Mouse (Mus musculus): ENCODE data around the gene Thrap3. TPM values are rescaled to one million over a fixed set of nuclear protein-coding genes. Genes with fewer than 3 reads are reported as not detected.

The Thrap3 gene
- polyA plus RNA-seq, 1 experiment from 2014 or later = 207 TPM

DNA sequence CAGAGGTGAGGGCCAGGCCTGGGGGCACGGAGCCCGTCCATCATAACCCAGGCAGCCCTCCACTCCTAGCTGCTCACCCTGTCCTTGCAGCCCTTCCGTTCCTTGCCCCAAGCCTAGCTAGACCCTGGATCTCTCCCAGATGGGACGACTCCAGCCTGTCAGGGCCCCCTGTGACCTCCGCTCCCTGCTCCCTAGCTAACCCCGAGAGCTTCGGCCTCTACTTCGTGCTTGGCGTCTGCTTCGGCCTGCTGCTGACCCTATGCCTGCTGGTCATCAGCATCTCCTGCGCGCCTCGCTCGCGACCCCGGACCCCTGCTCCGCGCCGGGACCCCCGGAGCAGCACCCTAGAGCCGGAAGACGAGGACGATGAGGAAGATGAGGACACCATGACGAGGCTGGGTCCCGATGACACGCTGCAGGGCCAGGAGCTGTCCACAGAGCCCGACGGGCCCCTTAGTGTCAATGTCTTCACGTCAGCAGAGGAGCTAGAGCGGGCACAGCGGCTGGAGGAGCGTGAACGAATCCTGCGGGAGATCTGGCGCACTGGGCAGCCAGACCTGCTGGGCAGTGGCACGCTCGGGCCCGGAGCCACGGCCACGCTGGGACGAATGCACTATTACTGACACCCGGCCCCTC lies 53.4 kb downstream of the Thrap3 start:
- Histone ChIP-seq H3K9me3 (ENCODE audit: control insufficient read depth, low read length) (no peaks in the 10 kb centered on the region), H3K27ac (ENCODE audit: low read depth, low read length) (peak overlapping the region; percentile 87), H3K36me3 (ENCODE audit: control insufficient read depth, insufficient read depth, low read length) (no peaks in the 10 kb centered on the region), H3K27me3 (replicated peaks; ENCODE audit: control insufficient read depth, insufficient read depth, low read length) (peaks cover 36% of the 10 kb centered on the region), H3K4me1 (replicated peaks; ENCODE audit: control insufficient read depth, insufficient read depth, low read length) (peaks cover 38% of the 10 kb centered on the region), H3K4me3 (ENCODE audit: low read depth, low read length) (peak overlapping the region; percentile 68), H3K4me2 (peak overlapping the region; percentile 57), H3K9ac (ENCODE audit: low read depth, low read length) (peak overlapping the region; percentile 26)
- 29% methylated on average over 41 of the region's 42 CpGs for WGBS
- DNase-seq (ENCODE audit: low spot score) (no peak), ATAC-seq (replicated peaks; ENCODE audit: low FRiP score) (no peak)

DNA sequence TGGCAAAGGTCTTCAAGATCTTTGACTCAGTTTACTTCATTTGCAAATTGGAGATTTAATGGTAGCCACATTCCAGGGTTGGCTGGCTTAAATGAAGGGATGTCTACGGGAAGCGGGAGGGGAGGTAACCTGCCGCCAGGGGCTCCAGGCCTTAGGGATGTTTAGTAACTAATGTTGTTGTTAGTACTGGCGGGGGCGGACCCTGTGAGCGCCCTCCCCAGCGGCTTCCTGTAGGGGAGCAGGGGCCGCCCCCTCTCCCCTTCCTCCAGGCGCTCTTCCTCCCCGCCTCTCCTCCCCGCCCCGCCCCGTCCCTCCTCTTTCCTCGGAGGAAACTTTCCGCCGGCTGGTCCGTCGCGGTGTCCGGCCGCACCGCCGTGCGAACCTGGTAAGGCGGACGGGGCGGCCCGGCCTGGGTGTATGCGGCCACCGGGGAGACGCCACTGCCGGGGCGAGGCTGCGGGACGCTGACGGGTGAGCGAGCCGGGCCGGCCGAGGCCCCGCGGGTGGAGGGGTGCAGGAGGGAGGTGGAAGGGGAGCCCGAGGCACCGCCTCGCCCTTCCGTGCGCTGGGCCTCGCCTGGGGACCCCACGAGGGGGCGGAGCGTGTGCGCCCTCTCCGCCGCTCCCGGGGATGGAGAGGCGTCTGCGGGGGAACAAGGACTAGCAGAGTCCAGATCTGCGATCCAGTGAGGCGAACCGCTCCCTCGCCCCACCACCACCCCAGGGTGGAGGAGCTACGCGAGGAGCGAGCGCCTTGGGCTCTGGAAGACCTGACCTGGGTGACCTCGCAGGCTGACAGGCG lies 54.2 kb downstream of the Thrap3 start:
- Histone ChIP-seq H3K4me3 (ENCODE audit: low read depth, low read length) (peak overlapping the region; percentile 68), H3K9me3 (ENCODE audit: control insufficient read depth, low read length) (no peaks in the 10 kb centered on the region), H3K9ac (ENCODE audit: low read depth, low read length) (peak overlapping the region; percentile 26), H3K27ac (ENCODE audit: low read depth, low read length) (peak overlapping the region; percentile 87), H3K4me2 (peak overlapping the region; percentile 57), H3K36me3 (ENCODE audit: control insufficient read depth, insufficient read depth, low read length) (no peaks in the 10 kb centered on the region), H3K27me3 (replicated peaks; ENCODE audit: control insufficient read depth, insufficient read depth, low read length) (peaks cover 36% of the 10 kb centered on the region), H3K4me1 (replicated peaks; ENCODE audit: control insufficient read depth, insufficient read depth, low read length) (peaks cover 38% of the 10 kb centered on the region)
- 1% methylated on average over 64 of the region's 67 CpGs for WGBS
- peak; percentile 33; the same call in 1 of the 2 replicates for ATAC-seq (replicated peaks; ENCODE audit: low FRiP score)
- peak; percentile 69 for DNase-seq (ENCODE audit: low spot score)

DNA sequence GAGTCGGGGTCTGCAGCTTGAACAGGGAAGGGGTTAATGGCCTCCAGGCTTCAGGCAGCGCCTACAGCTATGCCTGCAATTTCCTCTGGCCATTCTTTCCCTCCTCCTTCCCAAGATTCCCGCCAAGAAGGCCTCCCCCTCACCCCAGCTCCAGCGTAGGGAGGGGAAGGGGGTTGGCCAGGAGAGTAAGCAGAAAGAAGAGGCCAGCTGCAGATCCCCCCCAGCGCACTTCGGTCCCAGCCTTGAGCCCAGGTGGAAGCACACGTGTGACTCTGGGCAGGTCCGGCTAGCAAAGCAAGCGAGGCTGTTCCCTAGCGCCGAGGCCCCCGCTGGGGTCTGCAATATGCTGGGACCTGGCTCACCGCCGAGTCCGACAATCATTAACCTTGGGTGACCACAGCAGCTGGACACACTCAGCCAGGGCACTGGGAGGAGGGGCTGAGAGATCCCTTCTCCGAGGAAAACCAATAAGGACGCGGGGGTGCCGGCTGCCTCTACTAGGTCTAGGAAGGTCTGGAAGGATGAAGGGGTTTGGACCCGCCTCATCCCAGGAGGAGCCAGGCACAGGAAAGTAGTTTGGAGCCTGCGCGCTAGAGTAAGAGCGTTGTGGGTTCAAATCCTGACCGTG lies 54.9 kb downstream of the Thrap3 start, which contains the start of gene Eva1b:
TSS of gene Eva1b (plus strand) at position 212 of the 628 bp plus-strand sequence.
- ATAC-seq (replicated peaks; ENCODE audit: low FRiP score) = peak; percentile 61
- no peaks in the 10 kb centered on the region for H3K36me3 ChIP-seq (ENCODE audit: control insufficient read depth, insufficient read depth, low read length)
- peak within 1 kb of the TSS; percentile 26 for H3K9ac ChIP-seq (ENCODE audit: low read depth, low read length)
- peaks cover 38% of the 10 kb centered on the region for H3K4me1 ChIP-seq (replicated peaks; ENCODE audit: control insufficient read depth, insufficient read depth, low read length)
- H3K4me2 ChIP-seq = peak within 1 kb of the TSS; percentile 57
- peak; percentile 82 for DNase-seq (ENCODE audit: low spot score)
- peak within 1 kb of the TSS; percentile 87 for H3K27ac ChIP-seq (ENCODE audit: low read depth, low read length)
- H3K27me3 ChIP-seq (replicated peaks; ENCODE audit: control insufficient read depth, insufficient read depth, low read length) = peaks cover 36% of the 10 kb centered on the region
- H3K9me3 ChIP-seq (ENCODE audit: control insufficient read depth, low read length) = no peaks in the 10 kb centered on the region
- WGBS = 11% methylated on average over 23 of the region's 24 CpGs
- peak within 1 kb of the TSS; percentile 68 for H3K4me3 ChIP-seq (ENCODE audit: low read depth, low read length)

DNA sequence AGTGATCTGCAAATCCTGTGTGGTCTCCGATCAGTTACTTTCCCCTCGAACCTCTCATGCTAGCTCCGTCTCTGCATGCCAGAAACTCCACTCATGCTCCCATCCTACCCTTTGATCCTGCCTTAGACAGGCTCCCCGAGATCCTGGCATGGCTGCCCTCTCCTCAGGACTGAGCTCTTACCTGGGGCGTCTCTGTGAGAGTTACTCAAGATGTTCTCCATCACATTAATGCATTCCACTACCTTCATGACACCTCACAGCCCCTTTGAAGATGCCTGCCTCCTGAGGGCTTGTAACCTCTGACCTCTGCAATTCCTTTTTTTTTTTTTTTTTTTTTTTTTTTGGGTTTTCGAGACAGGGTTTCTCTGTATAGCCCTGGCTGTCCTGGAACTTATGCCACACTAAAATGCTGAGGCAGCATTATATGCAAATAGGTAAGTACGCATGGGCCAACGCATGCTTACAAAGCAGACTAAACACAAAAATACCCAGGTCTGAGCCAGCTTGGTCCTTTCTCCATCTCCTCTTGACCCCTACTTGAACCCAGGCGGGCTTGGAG lies 55.5 kb downstream of the Thrap3 start:
- no peak for ATAC-seq (replicated peaks; ENCODE audit: low FRiP score)
- WGBS = 46% methylated on average over 9 of the region's 9 CpGs
- peaks cover 36% of the 10 kb centered on the region for H3K27me3 ChIP-seq (replicated peaks; ENCODE audit: control insufficient read depth, insufficient read depth, low read length)
- H3K27ac ChIP-seq (ENCODE audit: low read depth, low read length) = peak overlapping the region; percentile 87
- H3K4me3 ChIP-seq (ENCODE audit: low read depth, low read length) = no peak overlapping the region; the same call in 1 of the 2 replicates
- peaks cover 38% of the 10 kb centered on the region for H3K4me1 ChIP-seq (replicated peaks; ENCODE audit: control insufficient read depth, insufficient read depth, low read length)
- no peaks in the 10 kb centered on the region for H3K36me3 ChIP-seq (ENCODE audit: control insufficient read depth, insufficient read depth, low read length)
- no peak overlapping the region for H3K9ac ChIP-seq (ENCODE audit: low read depth, low read length)
- no peak for DNase-seq (ENCODE audit: low spot score)
- peak overlapping the region; percentile 57 for H3K4me2 ChIP-seq
- H3K9me3 ChIP-seq (ENCODE audit: control insufficient read depth, low read length) = no peaks in the 10 kb centered on the region

DNA sequence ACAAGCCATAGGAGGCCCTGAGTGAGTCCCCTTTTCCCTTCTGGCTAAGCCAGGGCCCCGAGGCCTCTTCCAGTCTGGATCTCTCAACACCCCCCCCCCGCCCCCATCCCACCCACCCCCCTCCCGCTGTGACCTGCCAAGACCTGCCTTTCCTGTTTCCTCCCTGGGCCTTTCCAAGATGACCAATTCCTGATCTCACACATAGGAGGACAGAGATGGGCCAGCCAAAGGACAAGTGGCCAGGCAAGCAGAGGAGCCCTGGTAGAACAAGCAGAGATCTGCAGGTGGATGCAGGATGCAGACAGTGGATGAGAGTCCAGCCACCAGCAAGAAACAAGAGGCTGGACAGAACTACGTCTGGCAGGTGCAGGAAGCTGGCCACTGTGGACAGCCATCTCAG lies 57.2 kb downstream of the Thrap3 start:
- no peaks in the 10 kb centered on the region for H3K9me3 ChIP-seq (ENCODE audit: control insufficient read depth, low read length)
- H3K27me3 ChIP-seq (replicated peaks; ENCODE audit: control insufficient read depth, insufficient read depth, low read length) = peaks cover 36% of the 10 kb centered on the region
- DNase-seq (ENCODE audit: low spot score) (no peak), ATAC-seq (replicated peaks; ENCODE audit: low FRiP score) (no peak)
- 40% methylated on average over 4 of the region's 4 CpGs for WGBS
- H3K9ac ChIP-seq (ENCODE audit: low read depth, low read length) = no peak overlapping the region
- H3K4me2 ChIP-seq = no peak overlapping the region
- no peak overlapping the region for H3K4me3 ChIP-seq (ENCODE audit: low read depth, low read length)
- H3K27ac ChIP-seq (ENCODE audit: low read depth, low read length) = no peak overlapping the region
- H3K36me3 ChIP-seq (ENCODE audit: control insufficient read depth, insufficient read depth, low read length) = no peaks in the 10 kb centered on the region
- peaks cover 33% of the 10 kb centered on the region for H3K4me1 ChIP-seq (replicated peaks; ENCODE audit: control insufficient read depth, insufficient read depth, low read length)

DNA sequence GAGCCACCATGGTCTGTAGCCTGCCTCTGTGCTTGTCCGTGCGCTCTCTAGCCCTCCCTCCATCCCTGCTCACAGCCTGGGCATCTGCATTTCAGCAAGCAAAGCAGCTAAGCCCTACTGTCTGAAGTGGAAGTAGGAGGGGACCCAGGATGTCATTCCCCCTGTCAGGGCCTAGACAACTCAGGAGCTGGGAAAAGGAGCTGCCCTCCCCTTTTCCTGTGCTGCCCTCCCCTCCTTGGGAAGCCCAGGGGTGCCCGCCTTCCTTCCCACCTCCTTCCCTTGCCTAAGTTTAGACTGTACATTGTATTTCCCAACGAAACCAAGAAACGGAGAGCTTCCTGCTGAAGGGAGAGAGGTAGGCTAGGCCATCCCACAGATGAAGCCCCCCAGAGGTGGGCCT lies 61.5 kb downstream of the Thrap3 start:
- 64% methylated on average over 5 of the region's 5 CpGs for WGBS
- ATAC-seq (replicated peaks; ENCODE audit: low FRiP score) = 0 out of 2 replicates have a peak, but pooled peaks have one; percentile 15
- H3K9ac ChIP-seq (ENCODE audit: low read depth, low read length) = no peak overlapping the region
- H3K4me1 ChIP-seq (replicated peaks; ENCODE audit: control insufficient read depth, insufficient read depth, low read length) = peaks cover 5% of the 10 kb centered on the region; the same call in 1 of the 2 replicates
- no peak overlapping the region for H3K27ac ChIP-seq (ENCODE audit: low read depth, low read length)
- H3K4me2 ChIP-seq = no peak overlapping the region
- no peak for DNase-seq (ENCODE audit: low spot score)
- H3K4me3 ChIP-seq (ENCODE audit: low read depth, low read length) = no peak overlapping the region
- H3K36me3 ChIP-seq (ENCODE audit: control insufficient read depth, insufficient read depth, low read length) = peaks cover 10% of the 10 kb centered on the region
- no peaks in the 10 kb centered on the region for H3K9me3 ChIP-seq (ENCODE audit: control insufficient read depth, low read length)
- H3K27me3 ChIP-seq (replicated peaks; ENCODE audit: control insufficient read depth, insufficient read depth, low read length) = no peaks in the 10 kb centered on the region

DNA sequence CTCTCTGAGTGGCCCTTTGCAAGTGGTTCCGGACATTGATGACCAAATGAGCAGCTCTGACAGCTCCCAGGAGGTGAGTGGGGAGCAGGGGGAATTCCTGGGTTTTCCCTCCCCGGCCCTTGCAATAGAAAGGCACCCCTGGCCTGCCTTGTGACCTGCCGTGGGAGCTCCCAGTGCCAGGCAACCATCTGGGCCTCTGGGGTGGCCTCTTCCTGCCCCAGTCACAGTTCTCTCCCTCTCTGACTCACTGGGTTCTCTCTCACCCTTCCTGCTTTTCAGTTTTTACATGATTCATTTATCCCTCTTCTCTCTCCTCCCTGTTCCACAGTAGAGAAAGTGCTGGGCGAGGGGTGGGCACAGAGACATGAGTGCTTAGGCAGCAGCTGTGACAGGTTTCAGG lies 64.8 kb downstream of the Thrap3 start:
- H3K4me3 ChIP-seq (ENCODE audit: low read depth, low read length) = no peak overlapping the region
- H3K27ac ChIP-seq (ENCODE audit: low read depth, low read length) = no peak overlapping the region
- H3K4me2 ChIP-seq = no peak overlapping the region
- H3K36me3 ChIP-seq (ENCODE audit: control insufficient read depth, insufficient read depth, low read length) = peaks cover 10% of the 10 kb centered on the region
- peaks cover 6% of the 10 kb centered on the region; the same call in 1 of the 2 replicates for H3K4me1 ChIP-seq (replicated peaks; ENCODE audit: control insufficient read depth, insufficient read depth, low read length)
- no peaks in the 10 kb centered on the region for H3K27me3 ChIP-seq (replicated peaks; ENCODE audit: control insufficient read depth, insufficient read depth, low read length)
- no peaks in the 10 kb centered on the region for H3K9me3 ChIP-seq (ENCODE audit: control insufficient read depth, low read length)
- no peak overlapping the region for H3K9ac ChIP-seq (ENCODE audit: low read depth, low read length)
- DNase-seq (ENCODE audit: low spot score) = no peak
- 82% methylated on average over 4 of the region's 4 CpGs for WGBS
- no peak for ATAC-seq (replicated peaks; ENCODE audit: low FRiP score)

DNA sequence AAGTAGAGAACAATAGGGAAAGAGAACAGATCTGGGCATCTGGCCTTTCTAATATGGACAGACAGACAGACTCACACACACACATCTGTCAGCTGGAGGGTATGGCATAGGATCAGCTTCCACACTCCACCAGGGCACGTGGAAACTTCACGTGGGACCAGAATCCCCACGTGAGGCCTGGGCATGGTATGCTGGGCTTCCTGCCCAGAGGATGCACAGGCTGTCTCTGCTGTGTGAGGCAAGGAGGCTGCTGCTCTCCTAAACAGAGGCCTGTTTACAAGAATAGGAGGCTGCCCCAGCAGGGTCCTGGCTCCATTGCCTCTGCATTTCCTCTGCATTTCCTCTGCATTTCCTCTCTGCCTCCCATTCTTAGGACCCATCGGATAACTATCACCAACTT lies 67.9 kb downstream of the Thrap3 start:
- Histone ChIP-seq H3K4me2 (no peak overlapping the region), H3K27me3 (replicated peaks; ENCODE audit: control insufficient read depth, insufficient read depth, low read length) (no peaks in the 10 kb centered on the region), H3K36me3 (ENCODE audit: control insufficient read depth, insufficient read depth, low read length) (peaks cover 10% of the 10 kb centered on the region), H3K4me1 (replicated peaks; ENCODE audit: control insufficient read depth, insufficient read depth, low read length) (peaks cover 5% of the 10 kb centered on the region; the same call in 1 of the 2 replicates), H3K9me3 (ENCODE audit: control insufficient read depth, low read length) (no peaks in the 10 kb centered on the region), H3K4me3 (ENCODE audit: low read depth, low read length) (no peak overlapping the region), H3K27ac (ENCODE audit: low read depth, low read length) (no peak overlapping the region), H3K9ac (ENCODE audit: low read depth, low read length) (no peak overlapping the region)
- ATAC-seq (replicated peaks; ENCODE audit: low FRiP score) = no peak
- no peak for DNase-seq (ENCODE audit: low spot score)
- 78% methylated on average over 4 of the region's 4 CpGs for WGBS

Measured in liver, embryonic 11.5 days (tissue).